Mouse (Mus musculus): ENCODE measurements around the gene Pid1. TPM values are rescaled to one million over a fixed set of nuclear protein-coding genes. Genes with fewer than 3 reads are reported as not detected.
"Not testable (repeated sequence)": the region's sequence is repeated elsewhere in the genome, so short reads cannot be mapped to it uniquely, and the experiment has no call there.

Gene Pid1
- polyA plus RNA-seq, 1 experiment from 2014 or later, result 9.7 TPM

GRCm38 (mm10) chr1:84332797-84333196 is 31.2 kb downstream of the Pid1 start:
- ATAC-seq (replicated peaks; ENCODE audit: extremely low read depth, insufficient read depth, low FRiP score); H3K9ac ChIP-seq (ENCODE audit: low read length); H3K9me3 ChIP-seq (replicated peaks; ENCODE audit: control insufficient read depth, low read length); H3K36me3 ChIP-seq (ENCODE audit: control insufficient read depth, insufficient read depth); H3K4me2 ChIP-seq (ENCODE audit: low read depth, low read length); H3K27ac ChIP-seq (ENCODE audit: low read length); H3K27me3 ChIP-seq (ENCODE audit: control insufficient read depth, insufficient read depth, low read length); H3K4me1 ChIP-seq (ENCODE audit: control insufficient read depth, insufficient read depth, low read length); H3K4me3 ChIP-seq (ENCODE audit: low read length): not testable (repeated sequence)
- WGBS, result 48% methylated on average over 3 of the region's 3 CpGs

- H3K4me3 ChIP-seq (ENCODE audit: low read length); ATAC-seq (replicated peaks; ENCODE audit: extremely low read depth, insufficient read depth, low FRiP score); H3K4me2 ChIP-seq (ENCODE audit: low read depth, low read length); H3K9me3 ChIP-seq (replicated peaks; ENCODE audit: control insufficient read depth, low read length); H3K27ac ChIP-seq (ENCODE audit: low read length); H3K27me3 ChIP-seq (ENCODE audit: control insufficient read depth, insufficient read depth, low read length); H3K9ac ChIP-seq (ENCODE audit: low read length); H3K4me1 ChIP-seq (ENCODE audit: control insufficient read depth, insufficient read depth, low read length); H3K36me3 ChIP-seq (ENCODE audit: control insufficient read depth, insufficient read depth): not testable (repeated sequence)
- 83% methylated on average over 12 of the region's 12 CpGs for WGBS
Measured at GRCm38 (mm10) chr1:84331861-84332260, 32.1 kb downstream of the Pid1 start.

GRCm38 (mm10) chr1:84325309-84325708 is 38.7 kb downstream of the Pid1 start:
- WGBS, result 39% methylated on average over 3 of the region's 3 CpGs
- Histone ChIP-seq H3K9me3 (replicated peaks; ENCODE audit: control insufficient read depth, low read length) (no peaks in the 10 kb centered on the region), H3K4me3 (ENCODE audit: low read length) (no peak overlapping the region), H3K9ac (ENCODE audit: low read length) (no peak overlapping the region), H3K36me3 (ENCODE audit: control insufficient read depth, insufficient read depth) (no peaks in the 10 kb centered on the region), H3K27me3 (ENCODE audit: control insufficient read depth, insufficient read depth, low read length) (no peaks in the 10 kb centered on the region), H3K4me1 (ENCODE audit: control insufficient read depth, insufficient read depth, low read length) (no peaks in the 10 kb centered on the region), H3K27ac (ENCODE audit: low read length) (no peak overlapping the region), H3K4me2 (ENCODE audit: low read depth, low read length) (no peak overlapping the region)
- ATAC-seq (replicated peaks; ENCODE audit: extremely low read depth, insufficient read depth, low FRiP score), result no peak

GRCm38 (mm10) chr1:84321327-84321726 is 42.7 kb downstream of the Pid1 start:
- WGBS, result 60% methylated on average over 4 of the region's 4 CpGs
- no peak for ATAC-seq (replicated peaks; ENCODE audit: extremely low read depth, insufficient read depth, low FRiP score)
- Histone ChIP-seq H3K4me1 (ENCODE audit: control insufficient read depth, insufficient read depth, low read length) (no peaks in the 10 kb centered on the region), H3K36me3 (ENCODE audit: control insufficient read depth, insufficient read depth) (no peaks in the 10 kb centered on the region), H3K27me3 (ENCODE audit: control insufficient read depth, insufficient read depth, low read length) (no peaks in the 10 kb centered on the region), H3K4me2 (ENCODE audit: low read depth, low read length) (no peak overlapping the region), H3K4me3 (ENCODE audit: low read length) (no peak overlapping the region), H3K27ac (ENCODE audit: low read length) (no peak overlapping the region), H3K9me3 (replicated peaks; ENCODE audit: control insufficient read depth, low read length) (no peaks in the 10 kb centered on the region), H3K9ac (ENCODE audit: low read length) (no peak overlapping the region)

- Histone ChIP-seq H3K9me3 (replicated peaks; ENCODE audit: control insufficient read depth, low read length) (no peaks in the 10 kb centered on the region), H3K36me3 (ENCODE audit: control insufficient read depth, insufficient read depth) (no peaks in the 10 kb centered on the region), H3K9ac (ENCODE audit: low read length) (no peak overlapping the region), H3K4me1 (ENCODE audit: control insufficient read depth, insufficient read depth, low read length) (no peaks in the 10 kb centered on the region), H3K4me3 (ENCODE audit: low read length) (no peak overlapping the region), H3K27ac (ENCODE audit: low read length) (no peak overlapping the region), H3K27me3 (ENCODE audit: control insufficient read depth, insufficient read depth, low read length) (no peaks in the 10 kb centered on the region), H3K4me2 (ENCODE audit: low read depth, low read length) (no peak overlapping the region)
- ATAC-seq (replicated peaks; ENCODE audit: extremely low read depth, insufficient read depth, low FRiP score), result no peak
- 67% methylated on average over 1 of the region's 1 CpGs for WGBS
Measured at GRCm38 (mm10) chr1:84318569-84318968, 45.4 kb downstream of the Pid1 start.

- WGBS, result 77% methylated on average over 1 of the region's 1 CpGs
- no peaks in the 10 kb centered on the region for H3K27me3 ChIP-seq (ENCODE audit: control insufficient read depth, insufficient read depth, low read length)
- H3K4me1 ChIP-seq (ENCODE audit: control insufficient read depth, insufficient read depth, low read length), result no peaks in the 10 kb centered on the region
- no peak overlapping the region for H3K27ac ChIP-seq (ENCODE audit: low read length)
- no peaks in the 10 kb centered on the region for H3K9me3 ChIP-seq (replicated peaks; ENCODE audit: control insufficient read depth, low read length)
- H3K36me3 ChIP-seq (ENCODE audit: control insufficient read depth, insufficient read depth), result no peaks in the 10 kb centered on the region
- H3K4me2 ChIP-seq (ENCODE audit: low read depth, low read length), result no peak overlapping the region
- no peak overlapping the region for H3K4me3 ChIP-seq (ENCODE audit: low read length)
- H3K9ac ChIP-seq (ENCODE audit: low read length), result no peak overlapping the region
- no peak for ATAC-seq (replicated peaks; ENCODE audit: extremely low read depth, insufficient read depth, low FRiP score)
Measured at GRCm38 (mm10) chr1:84317827-84318226, 46.2 kb downstream of the Pid1 start.

GRCm38 (mm10) chr1:84309966-84310460 is 54.0 kb downstream of the Pid1 start:
- Histone ChIP-seq H3K4me1 (ENCODE audit: control insufficient read depth, insufficient read depth, low read length) (no peaks in the 10 kb centered on the region), H3K9ac (ENCODE audit: low read length) (no peak overlapping the region), H3K27me3 (ENCODE audit: control insufficient read depth, insufficient read depth, low read length) (no peaks in the 10 kb centered on the region), H3K4me3 (ENCODE audit: low read length) (no peak overlapping the region), H3K36me3 (ENCODE audit: control insufficient read depth, insufficient read depth) (no peaks in the 10 kb centered on the region), H3K9me3 (replicated peaks; ENCODE audit: control insufficient read depth, low read length) (no peaks in the 10 kb centered on the region), H3K27ac (ENCODE audit: low read length) (no peak overlapping the region), H3K4me2 (ENCODE audit: low read depth, low read length) (no peak overlapping the region)
- no peak for ATAC-seq (replicated peaks; ENCODE audit: extremely low read depth, insufficient read depth, low FRiP score)
- WGBS, result 58% methylated on average over 2 of the region's 2 CpGs

GRCm38 (mm10) chr1:84305713-84306421 is 58.1 kb downstream of the Pid1 start:
- no peak overlapping the region for H3K27ac ChIP-seq (ENCODE audit: low read length)
- H3K9ac ChIP-seq (ENCODE audit: low read length), result no peak overlapping the region
- H3K36me3 ChIP-seq (ENCODE audit: control insufficient read depth, insufficient read depth), result no peaks in the 10 kb centered on the region
- ATAC-seq (replicated peaks; ENCODE audit: extremely low read depth, insufficient read depth, low FRiP score), result no peak
- no peak overlapping the region for H3K4me2 ChIP-seq (ENCODE audit: low read depth, low read length)
- no peaks in the 10 kb centered on the region for H3K27me3 ChIP-seq (ENCODE audit: control insufficient read depth, insufficient read depth, low read length)
- H3K4me1 ChIP-seq (ENCODE audit: control insufficient read depth, insufficient read depth, low read length), result no peaks in the 10 kb centered on the region
- 65% methylated on average over 16 of the region's 16 CpGs for WGBS
- H3K9me3 ChIP-seq (replicated peaks; ENCODE audit: control insufficient read depth, low read length), result no peaks in the 10 kb centered on the region
- no peak overlapping the region for H3K4me3 ChIP-seq (ENCODE audit: low read length)

GRCm38 (mm10) chr1:84302788-84303187 is 61.2 kb downstream of the Pid1 start:
- no peak overlapping the region for H3K27ac ChIP-seq (ENCODE audit: low read length)
- H3K36me3 ChIP-seq (ENCODE audit: control insufficient read depth, insufficient read depth), result no peaks in the 10 kb centered on the region
- H3K9me3 ChIP-seq (replicated peaks; ENCODE audit: control insufficient read depth, low read length), result no peaks in the 10 kb centered on the region
- no peak for ATAC-seq (replicated peaks; ENCODE audit: extremely low read depth, insufficient read depth, low FRiP score)
- no peak overlapping the region for H3K4me2 ChIP-seq (ENCODE audit: low read depth, low read length)
- H3K4me1 ChIP-seq (ENCODE audit: control insufficient read depth, insufficient read depth, low read length), result no peaks in the 10 kb centered on the region
- no peaks in the 10 kb centered on the region for H3K27me3 ChIP-seq (ENCODE audit: control insufficient read depth, insufficient read depth, low read length)
- no peak overlapping the region for H3K9ac ChIP-seq (ENCODE audit: low read length)
- 61% methylated on average over 3 of the region's 3 CpGs for WGBS
- H3K4me3 ChIP-seq (ENCODE audit: low read length), result no peak overlapping the region
